Mouse (Mus musculus) intestine, postnatal 0 days (tissue): ENCODE measurements around the gene Stxbp3. TPM values are rescaled to one million over a fixed set of nuclear protein-coding genes. Genes with fewer than 3 reads are reported as not detected.
A peak's percentile ranks its signal among the peaks of the same experiment; 100 is the strongest.

Experiments
- ATAC-seq: fragments of 200-750 bp; cut with Nextera tagmentation; 2 replicates; pipeline ENCODE4 v1.8.0; 2017; ENCODE audit warnings: mild to moderate bottlenecking, moderate TSS enrichment, moderate library complexity
- H3K27ac ChIP-seq: fragments of 300-500 bp; sonication (generic); 2 replicates; pipeline ENCODE4 v1.5.1; 2014; ENCODE audit warnings: mild to moderate bottlenecking, low read depth, low read length, moderate library complexity
- H3K27me3 ChIP-seq: fragments of 300-500 bp; sonication (generic); replicated peaks from 2 replicates; pipeline ENCODE4 v1.6.1; 2014; ENCODE audit warnings: low read length, mixed read lengths; ENCODE audit not compliant: control insufficient read depth, insufficient read depth
- H3K36me3 ChIP-seq: fragments of 300-500 bp; sonication (generic); 2 replicates; pipeline ENCODE4 v1.6.1; 2014; ENCODE audit warnings: mild to moderate bottlenecking, moderate library complexity; ENCODE audit not compliant: control insufficient read depth, insufficient read depth
- H3K4me1 ChIP-seq: fragments of 300-500 bp; sonication (generic); replicated peaks from 2 replicates; pipeline ENCODE4 v1.6.1; 2014; ENCODE audit warnings: antibody characterized with exemption, low read length, mixed read lengths; ENCODE audit not compliant: control insufficient read depth, insufficient read depth
- H3K4me2 ChIP-seq: fragments of 300-500 bp; sonication (generic); replicated peaks from 2 replicates; pipeline ENCODE4 v1.6.1; 2014; ENCODE audit warnings: low read depth, mild to moderate bottlenecking, moderate library complexity
- H3K4me3 ChIP-seq: fragments of 300-500 bp; sonication (generic); 2 replicates; pipeline ENCODE4 v1.5.1; 2014; ENCODE audit warnings: low read depth, low read length
- H3K9ac ChIP-seq: fragments of 300-500 bp; sonication (generic); 2 replicates; pipeline ENCODE4 v1.6.1; 2014; ENCODE audit warnings: mild to moderate bottlenecking, low read depth, low read length
- H3K9me3 ChIP-seq: fragments of 300-500 bp; sonication (generic); 2 replicates; pipeline ENCODE4 v1.6.1; 2016; ENCODE audit warnings: mixed run types; ENCODE audit not compliant: control insufficient read depth
- CTCF ChIP-seq: sonication (generic); IDR thresholded peaks from 2 replicates; pipeline ENCODE4 v1.5.1; 2016; ENCODE audit warnings: low read depth, mild to moderate bottlenecking, control low read depth, antibody characterized with exemption, moderate library complexity
- WGBS: fragments of 180-500 bp; shearing (Covaris S2); extraction: QIAGEN DNeasy Blood & Tissue Kit; methylation state at CpG from one replicate; pipeline ENCODE4 v1.1.7; 2014; 5-methylcytosine and 5-hydroxymethylcytosine counted together
- polyA plus RNA-seq: library from polyadenylated mRNA; unstranded; fragments of >200 nt; fragmentation: Nextera tagmentation; extraction: Ambion mirVana; gene quantifications from 2 replicates; pipeline ENCODE4 v1.2.1, GENCODE M21; 2015

The Stxbp3 gene
- polyA plus RNA-seq, 1 experiment from 2014 or later: 40.5 TPM

GRCm38 (mm10) chr3:108851996-108852697, 11.8 kb upstream of the Stxbp3 start:
- WGBS: 77% methylated on average over 6 of the region's 6 CpGs
- Histone ChIP-seq H3K9me3 (no peaks in the 10 kb centered on the region), H3K4me3 (no peak overlapping the region), H3K27ac (no peak overlapping the region), H3K4me2 (no peak overlapping the region), H3K4me1 (no peaks in the 10 kb centered on the region), H3K36me3 (no peaks in the 10 kb centered on the region), H3K9ac (no peak overlapping the region), H3K27me3 (no peaks in the 10 kb centered on the region)
- ATAC-seq: no peak
- TF ChIP-seq CTCF: no peak

- Histone ChIP-seq H3K27ac (no peak overlapping the region), H3K4me2 (no peak overlapping the region), H3K27me3 (no peaks in the 10 kb centered on the region), H3K4me1 (no peaks in the 10 kb centered on the region), H3K9ac (no peak overlapping the region), H3K9me3 (no peaks in the 10 kb centered on the region), H3K4me3 (no peak overlapping the region), H3K36me3 (no peaks in the 10 kb centered on the region)
- WGBS: 30% methylated on average over 3 of the region's 3 CpGs
- peak; percentile 48 for TF ChIP-seq CTCF
- no peak for ATAC-seq
Observed at GRCm38 (mm10) chr3:108851554-108851953, 11.2 kb upstream of the Stxbp3 start.

- TF ChIP-seq CTCF: no peak
- Histone ChIP-seq H3K9ac (no peak overlapping the region), H3K27ac (no peak overlapping the region), H3K36me3 (no peaks in the 10 kb centered on the region), H3K4me2 (no peak overlapping the region), H3K9me3 (no peaks in the 10 kb centered on the region), H3K27me3 (no peaks in the 10 kb centered on the region), H3K4me1 (no peaks in the 10 kb centered on the region), H3K4me3 (no peak overlapping the region)
- ATAC-seq: no peak
- WGBS: 67% methylated on average over 2 of the region's 2 CpGs
Observed at GRCm38 (mm10) chr3:108851075-108851474, 10.7 kb upstream of the Stxbp3 start.

- Histone ChIP-seq H3K36me3 (no peaks in the 10 kb centered on the region), H3K27me3 (no peaks in the 10 kb centered on the region), H3K9me3 (no peaks in the 10 kb centered on the region), H3K4me3 (no peak overlapping the region), H3K4me1 (no peaks in the 10 kb centered on the region), H3K27ac (no peak overlapping the region), H3K4me2 (no peak overlapping the region), H3K9ac (no peak overlapping the region)
- TF ChIP-seq CTCF: no peak
- 21% methylated on average over 3 of the region's 3 CpGs for WGBS
- no peak for ATAC-seq
Observed at GRCm38 (mm10) chr3:108850506-108850905, 10.2 kb upstream of the Stxbp3 start.

GRCm38 (mm10) chr3:108846616-108847015, 6.3 kb upstream of the Stxbp3 start:
- no peak for TF ChIP-seq CTCF
- Histone ChIP-seq H3K27me3 (no peaks in the 10 kb centered on the region), H3K36me3 (no peaks in the 10 kb centered on the region), H3K4me1 (no peaks in the 10 kb centered on the region), H3K27ac (no peak overlapping the region), H3K9me3 (no peaks in the 10 kb centered on the region), H3K9ac (no peak overlapping the region), H3K4me2 (no peak overlapping the region), H3K4me3 (no peak overlapping the region)
- peak; percentile 71 for ATAC-seq
- WGBS: 32% methylated on average over 3 of the region's 3 CpGs

- Histone ChIP-seq H3K27ac (no peak overlapping the region), H3K4me3 (no peak overlapping the region), H3K9ac (no peak overlapping the region), H3K4me1 (no peaks in the 10 kb centered on the region), H3K9me3 (no peaks in the 10 kb centered on the region), H3K27me3 (no peaks in the 10 kb centered on the region), H3K36me3 (no peaks in the 10 kb centered on the region), H3K4me2 (no peak overlapping the region)
- no peak for TF ChIP-seq CTCF
- 72% methylated on average over 5 of the region's 5 CpGs for WGBS
- ATAC-seq: no peak
Observed at GRCm38 (mm10) chr3:108844521-108844920, 4.2 kb upstream of the Stxbp3 start.

GRCm38 (mm10) chr3:108844026-108844425, 3.7 kb upstream of the Stxbp3 start:
- no peak for ATAC-seq
- Histone ChIP-seq H3K36me3 (no peaks in the 10 kb centered on the region), H3K27ac (no peak overlapping the region), H3K4me3 (no peak overlapping the region), H3K4me2 (no peak overlapping the region), H3K27me3 (no peaks in the 10 kb centered on the region), H3K9ac (no peak overlapping the region), H3K4me1 (no peaks in the 10 kb centered on the region), H3K9me3 (no peaks in the 10 kb centered on the region)
- TF ChIP-seq CTCF: no peak
- WGBS: 81% methylated on average over 6 of the region's 6 CpGs
